Mouse (Mus musculus) brain, embryonic 14.5 days (tissue): ENCODE data around the gene Hps3.

Experiments
- CTCF ChIP-seq: fragments of 200-500 bp; IDR thresholded peaks from 2 replicates; pipeline ENCODE4 v1.5.1; 2012; ENCODE audit warnings: inconsistent platforms, mild to moderate bottlenecking, moderate library complexity, borderline replicate concordance; ENCODE audit not compliant: insufficient read depth, insufficient read length; ENCODE audit errors: extremely low read depth
- POLR2A ChIP-seq: fragments of 200-500 bp; IDR thresholded peaks from 2 replicates; pipeline ENCODE4 v1.6.1; 2012; ENCODE audit warnings: mild to moderate bottlenecking, inconsistent platforms, borderline replicate concordance; ENCODE audit not compliant: poor library complexity, insufficient read depth, insufficient read length, severe bottlenecking; ENCODE audit errors: extremely low read depth

DNA sequence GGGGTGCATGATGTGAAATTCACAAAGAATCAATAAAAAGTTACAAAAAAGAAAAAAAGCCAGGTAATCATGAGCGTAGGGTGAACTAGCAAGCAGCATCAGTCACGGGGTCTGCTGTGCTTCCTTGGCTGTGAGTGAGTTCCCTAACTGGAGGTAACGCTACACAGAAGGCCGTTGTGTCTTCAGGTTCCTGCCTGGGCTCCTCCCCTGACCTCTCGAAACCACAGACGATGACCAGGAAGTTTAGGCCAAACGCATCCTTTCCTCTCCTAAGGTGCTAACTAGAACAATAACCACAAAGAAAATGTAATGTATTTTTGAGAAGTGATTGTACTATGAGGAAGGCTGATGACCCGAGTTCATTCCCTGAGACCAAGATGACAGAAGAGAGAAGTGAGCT is 30.7 kb downstream of the Hps3 start:
- no peak for TF ChIP-seq POLR2A
- no peak for TF ChIP-seq CTCF
